Mouse (Mus musculus): ENCODE results near the gene Eva1a. TPM values are rescaled to one million over a fixed set of nuclear protein-coding genes. Genes with fewer than 3 reads are reported as not detected.

Gene Eva1a
- polyA plus RNA-seq, 1 experiment: 3.9 TPM

GRCm38 (mm10) chr6:82059896-82060295 is 19.1 kb downstream of the Eva1a start:
- whole genome bisulfite sequencing: 62% methylated on average over 7 of the region's 7 CpGs
- no peak for DNase-seq (ENCODE audit: low read depth, low spot score)

- DNase-seq (ENCODE audit: low read depth, low spot score): no peak
- WGBS: 79% methylated on average over 5 of the region's 5 CpGs
Observed at GRCm38 (mm10) chr6:82065230-82065629, 24.4 kb downstream of the Eva1a start.

DNA sequence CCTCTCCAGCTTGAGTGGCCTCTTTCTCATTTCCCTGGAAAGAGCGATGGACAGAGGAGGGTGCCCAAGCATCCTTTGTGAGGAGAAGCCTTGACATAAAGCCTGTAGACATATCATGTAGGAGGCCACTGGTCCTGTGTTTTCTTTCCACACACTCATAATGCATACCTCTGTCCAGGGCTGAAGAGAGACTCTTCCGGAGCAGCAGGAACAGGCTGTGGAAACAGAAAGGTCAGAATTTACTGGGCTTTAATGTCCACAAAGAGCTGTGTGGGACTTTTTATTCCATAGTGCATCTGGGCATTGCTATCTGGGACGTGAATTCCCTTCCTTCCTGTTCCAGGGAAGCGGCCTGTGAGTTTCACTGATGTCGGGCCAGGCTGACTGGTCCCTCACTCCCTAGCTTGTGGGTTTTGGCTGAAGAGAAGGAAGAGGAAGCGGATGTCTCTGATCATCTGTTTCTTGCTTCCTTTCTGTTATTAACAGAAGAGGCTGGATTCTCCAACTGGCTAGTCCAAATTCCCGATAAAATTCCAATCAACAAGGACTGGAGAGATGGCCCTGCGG is 25.8 kb downstream of the Eva1a start:
- WGBS: 85% methylated on average over 8 of the region's 8 CpGs
- no peak for DNase-seq (ENCODE audit: low read depth, low spot score)

DNA sequence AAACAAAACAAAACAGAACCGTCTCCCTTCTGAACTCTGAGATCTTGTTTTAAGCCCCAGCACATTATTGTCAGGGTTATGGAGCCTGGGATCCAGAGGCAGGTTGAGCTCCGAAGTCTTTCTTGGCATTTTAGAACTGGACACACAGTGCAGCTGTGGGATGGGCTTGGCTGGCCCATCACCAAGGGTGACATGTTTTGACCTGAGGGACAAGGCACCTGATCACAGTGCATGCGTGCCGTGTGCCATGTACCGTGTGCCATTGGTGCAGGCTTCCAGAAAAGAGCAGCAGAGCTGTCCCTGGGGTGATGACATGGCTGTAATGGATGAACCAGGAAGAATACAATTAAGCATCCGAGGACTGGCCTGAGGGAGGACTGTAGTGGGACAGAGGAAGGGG is 29.6 kb downstream of the Eva1a start:
- DNase-seq (ENCODE audit: low read depth, low spot score): no peak
- 83% methylated on average over 6 of the region's 6 CpGs for WGBS

DNA sequence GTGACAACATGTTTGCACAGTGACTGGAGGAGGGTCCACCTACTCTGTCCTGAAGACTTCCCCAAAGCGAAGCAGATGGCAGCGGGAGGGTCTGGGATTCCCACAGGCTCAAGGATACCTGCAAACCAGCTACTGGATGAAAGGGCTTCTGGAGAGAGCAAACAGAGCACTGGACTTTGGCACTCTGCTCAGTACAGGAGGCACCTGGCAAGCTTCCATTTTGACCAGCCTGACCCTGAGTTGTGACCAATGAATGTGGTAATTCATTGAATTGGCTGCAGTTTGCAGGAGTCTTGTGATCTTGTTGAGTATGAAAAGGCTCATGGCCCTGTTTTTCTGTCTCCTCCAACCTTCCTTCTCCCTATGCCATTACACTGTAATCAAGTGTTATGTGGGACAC is 32.2 kb downstream of the Eva1a start:
- DNase-seq (ENCODE audit: low read depth, low spot score): no peak
- WGBS: 61% methylated on average over 2 of the region's 2 CpGs

GRCm38 (mm10) chr6:82073567-82073966 is 32.7 kb downstream of the Eva1a start:
- WGBS: 84% methylated on average over 3 of the region's 3 CpGs
- DNase-seq (ENCODE audit: low read depth, low spot score): no peak

- no peak for DNase-seq (ENCODE audit: low read depth, low spot score)
- 89% methylated on average over 4 of the region's 4 CpGs for WGBS
Observed at GRCm38 (mm10) chr6:82076364-82076763, 35.5 kb downstream of the Eva1a start.

DNA sequence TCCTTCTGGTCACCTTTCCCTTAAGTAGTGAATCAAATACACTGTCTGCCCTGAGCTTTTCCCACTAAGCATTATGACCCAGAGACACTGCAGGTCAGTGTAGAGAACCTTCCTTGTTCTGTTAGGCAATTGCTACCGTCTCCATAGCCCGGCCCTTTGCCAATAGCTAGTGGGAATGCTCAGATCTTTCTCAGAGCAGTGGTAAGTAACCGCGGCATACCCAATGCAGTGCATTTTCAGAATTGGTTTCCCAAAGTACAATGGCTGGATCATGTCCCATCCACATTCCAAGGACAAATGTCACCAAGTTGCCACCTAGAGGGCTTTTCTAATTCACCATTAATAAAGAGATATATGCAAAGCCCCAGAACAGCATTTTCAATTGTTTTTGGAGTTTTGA is 38.0 kb downstream of the Eva1a start:
- 84% methylated on average over 4 of the region's 4 CpGs for WGBS
- no peak for DNase-seq (ENCODE audit: low read depth, low spot score)

DNA sequence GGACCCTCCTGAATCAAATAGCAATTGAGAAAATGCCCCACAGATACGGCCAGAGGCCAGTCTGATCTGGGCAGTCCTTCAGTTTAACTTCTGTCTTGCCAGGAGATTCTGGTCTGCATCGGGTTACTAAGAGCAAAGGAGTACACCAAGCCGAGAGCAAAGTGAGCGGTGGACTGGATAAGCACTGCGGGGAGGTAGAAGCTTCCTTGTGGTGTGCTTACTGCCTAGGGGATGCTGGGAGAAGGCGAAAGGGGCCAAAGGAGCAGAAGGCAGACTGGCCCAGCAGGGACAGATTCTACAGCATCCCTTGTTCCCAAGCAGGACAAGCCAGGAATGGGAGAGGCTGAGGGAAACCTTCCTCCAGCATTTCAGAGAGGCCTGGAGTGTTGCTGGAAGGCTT is 42.8 kb downstream of the Eva1a start:
- no peak for DNase-seq (ENCODE audit: low read depth, low spot score)
- WGBS: 82% methylated on average over 6 of the region's 6 CpGs

DNA sequence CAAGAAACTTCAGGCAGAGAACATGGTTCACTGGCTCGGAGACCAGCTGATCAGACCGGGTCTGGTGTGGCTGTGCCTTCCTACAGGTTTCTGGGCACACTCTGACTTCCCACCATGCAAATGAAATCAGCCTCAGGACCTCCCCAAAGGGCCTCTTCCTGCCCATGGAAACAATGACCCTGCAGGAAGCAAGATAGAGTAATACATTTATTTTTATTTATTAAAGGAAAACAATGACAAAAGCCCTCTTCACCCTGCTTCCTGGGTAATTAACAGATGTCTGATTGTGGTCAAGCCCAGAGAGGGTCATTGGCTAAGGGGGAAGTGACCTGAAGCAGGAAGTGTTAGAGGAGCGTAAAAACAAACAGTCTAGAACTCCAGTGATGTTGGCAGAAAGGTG is 43.4 kb downstream of the Eva1a start:
- 56% methylated on average over 3 of the region's 3 CpGs for WGBS
- no peak for DNase-seq (ENCODE audit: low read depth, low spot score)

- peak; percentile 21 for DNase-seq (ENCODE audit: low read depth, low spot score)
- 54% methylated on average over 8 of the region's 8 CpGs for WGBS
Observed at GRCm38 (mm10) chr6:82085313-82085908, 44.6 kb downstream of the Eva1a start.

DNA sequence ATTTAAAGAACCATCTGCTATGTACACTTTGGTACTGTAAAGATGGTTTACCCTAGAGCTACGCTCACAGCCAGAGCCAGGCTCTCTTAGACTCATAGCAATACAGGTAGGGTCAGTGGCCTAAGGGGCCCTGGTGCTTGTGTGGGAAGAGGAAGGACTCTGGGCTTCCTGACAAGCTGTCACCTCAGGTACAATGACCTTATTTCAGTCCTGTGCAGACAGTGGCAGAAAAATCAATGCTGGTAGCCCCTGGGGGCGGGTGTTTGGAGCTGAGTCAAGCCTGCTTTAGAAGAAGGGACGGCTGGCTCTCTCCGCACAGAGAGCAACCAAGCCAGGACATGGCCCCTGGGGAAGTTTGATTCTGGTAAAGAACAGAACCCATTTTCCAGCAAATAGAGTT is 47.3 kb downstream of the Eva1a start:
- WGBS: 85% methylated on average over 4 of the region's 4 CpGs

GRCm38 (mm10) chr6:82091773-82092172 is 50.9 kb downstream of the Eva1a start:
- no peak for DNase-seq (ENCODE audit: low read depth, low spot score)
- 68% methylated on average over 28 of the region's 28 CpGs for WGBS

More for the DNA sequence above, 47.3 kb downstream of the Eva1a start:
- no peak for DNase-seq (ENCODE audit: low read depth, low spot score)

DNA sequence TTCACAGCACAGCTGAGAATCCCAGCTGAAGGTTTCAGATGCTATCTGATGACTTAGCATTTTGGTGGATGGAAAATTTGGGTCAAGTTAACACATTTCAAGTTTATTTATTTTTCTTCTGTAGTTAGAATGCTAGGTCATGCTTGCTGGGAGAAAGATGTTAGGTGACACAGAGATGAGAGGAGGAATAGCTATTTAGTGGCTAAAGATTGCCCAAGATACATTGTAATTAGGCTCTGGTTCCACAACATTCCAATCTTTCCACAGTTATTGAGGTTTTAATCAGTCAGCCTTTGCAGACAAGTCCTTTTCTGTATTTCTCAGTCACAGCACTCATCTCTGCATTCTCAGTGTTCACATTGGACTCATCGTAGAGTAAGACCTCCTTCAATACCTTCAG is 56.9 kb downstream of the Eva1a start:
- DNase-seq (ENCODE audit: low read depth, low spot score): no peak
- 79% methylated on average over 1 of the region's 1 CpGs for WGBS

GRCm38 (mm10) chr6:82098456-82098855 is 57.6 kb downstream of the Eva1a start:
- 91% methylated on average over 1 of the region's 1 CpGs for WGBS
- DNase-seq (ENCODE audit: low read depth, low spot score): no peak

DNA sequence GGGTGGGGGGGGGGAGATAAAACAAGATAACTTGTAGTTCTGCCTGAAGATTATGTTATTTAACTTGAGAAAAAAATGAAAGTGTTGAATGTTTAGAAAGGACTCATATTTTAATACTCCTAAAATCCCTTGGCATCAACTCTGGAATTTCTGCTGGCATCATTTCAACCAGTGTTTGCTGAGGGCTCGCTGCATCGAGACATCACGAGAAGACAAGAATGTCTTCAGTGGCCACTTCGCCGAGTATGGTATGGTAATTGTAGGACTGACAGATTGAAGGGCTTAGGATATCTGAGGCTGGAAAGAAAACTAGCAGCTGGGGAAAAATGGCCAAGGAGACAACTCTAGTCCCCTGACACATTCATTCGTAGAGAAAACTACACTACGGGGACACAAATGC is 69.6 kb downstream of the Eva1a start:
- no peak for DNase-seq (ENCODE audit: low read depth, low spot score)
- WGBS: 63% methylated on average over 7 of the region's 7 CpGs

DNA sequence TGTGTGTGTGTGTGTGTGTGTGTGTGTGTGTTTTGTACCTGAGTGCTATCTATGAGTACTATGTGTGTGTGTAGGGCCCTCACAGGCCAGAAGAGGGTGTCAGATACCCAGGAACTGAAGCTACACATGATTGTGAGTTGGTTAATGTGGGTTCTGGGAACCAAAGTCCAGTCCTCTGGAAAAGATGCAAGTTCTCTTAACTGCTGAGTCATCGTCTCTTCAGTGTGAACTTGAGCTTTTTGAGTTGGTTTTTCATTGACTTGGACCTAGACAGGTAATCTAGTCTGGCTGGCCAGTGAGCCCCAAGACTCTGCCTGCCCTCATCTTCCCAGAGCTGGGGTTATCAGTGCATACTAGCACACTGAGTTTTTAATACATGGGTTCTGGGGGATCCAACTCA is 70.3 kb downstream of the Eva1a start:
- 81% methylated on average over 1 of the region's 1 CpGs for WGBS
- no peak for DNase-seq (ENCODE audit: low read depth, low spot score)

DNA sequence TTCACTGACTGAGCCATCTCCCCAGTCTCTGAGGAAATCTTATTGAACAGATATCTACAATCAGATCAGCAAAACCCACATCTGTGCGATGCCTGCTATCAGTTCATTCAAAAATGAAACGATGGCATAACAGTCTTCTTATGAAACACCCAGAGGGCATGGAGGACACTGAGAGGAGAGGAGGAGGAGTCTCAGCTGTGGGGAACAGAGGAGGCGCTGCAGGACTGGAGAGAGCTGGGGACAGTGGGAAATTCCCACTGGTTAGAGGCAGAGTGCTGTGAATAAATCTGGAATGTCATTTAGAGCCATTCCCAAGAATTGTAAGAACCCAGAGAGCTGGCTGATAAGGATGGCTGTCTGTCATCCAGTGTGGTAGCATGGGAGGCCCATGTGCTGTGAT is 70.7 kb downstream of the Eva1a start:
- no peak for DNase-seq (ENCODE audit: low read depth, low spot score)
- 76% methylated on average over 3 of the region's 3 CpGs for WGBS

GRCm38 (mm10) chr6:82112127-82113090 is 71.6 kb downstream of the Eva1a start:
- WGBS: 70% methylated on average over 14 of the region's 14 CpGs
- DNase-seq (ENCODE audit: low read depth, low spot score): no peak

DNA sequence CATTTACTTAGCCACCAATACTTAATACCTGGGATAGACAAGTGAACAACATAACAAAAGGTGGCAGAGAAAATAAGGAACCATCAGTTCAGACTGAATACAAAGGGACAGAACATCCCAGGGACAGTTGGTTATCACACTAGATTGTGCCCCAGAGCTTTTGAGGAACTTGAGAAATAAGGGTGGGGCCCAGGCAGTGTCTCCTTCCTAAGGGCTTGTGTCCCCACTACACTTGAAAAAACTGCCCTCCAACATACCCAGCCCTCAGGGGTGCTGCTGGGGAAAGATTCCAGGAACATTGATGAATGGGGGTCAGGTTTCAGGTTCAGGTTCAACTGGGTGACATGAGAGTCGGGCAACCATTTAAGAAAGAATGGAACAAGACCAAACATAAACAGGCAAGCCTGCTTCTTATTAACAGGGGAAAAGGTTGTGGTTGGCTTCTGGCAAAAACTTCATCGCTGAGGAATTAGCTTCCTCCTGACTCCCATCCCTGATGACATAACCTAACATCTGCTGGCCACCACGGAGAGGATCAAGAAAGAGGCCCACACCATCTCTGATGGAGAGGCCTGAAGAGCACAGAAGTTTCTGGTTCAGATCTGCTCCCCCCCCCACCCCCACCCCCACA is 74.6 kb downstream of the Eva1a start:
- WGBS: 56% methylated on average over 3 of the region's 3 CpGs
- no peak for DNase-seq (ENCODE audit: low read depth, low spot score)
